Mouse (Mus musculus): ENCODE data around the gene Zmynd8. TPM values are rescaled to one million over a fixed set of nuclear protein-coding genes. Genes with fewer than 3 reads are reported as not detected.

The Zmynd8 gene
- polyA plus RNA-seq, 1 experiment from 2014 or later: 52.9 TPM

DNA sequence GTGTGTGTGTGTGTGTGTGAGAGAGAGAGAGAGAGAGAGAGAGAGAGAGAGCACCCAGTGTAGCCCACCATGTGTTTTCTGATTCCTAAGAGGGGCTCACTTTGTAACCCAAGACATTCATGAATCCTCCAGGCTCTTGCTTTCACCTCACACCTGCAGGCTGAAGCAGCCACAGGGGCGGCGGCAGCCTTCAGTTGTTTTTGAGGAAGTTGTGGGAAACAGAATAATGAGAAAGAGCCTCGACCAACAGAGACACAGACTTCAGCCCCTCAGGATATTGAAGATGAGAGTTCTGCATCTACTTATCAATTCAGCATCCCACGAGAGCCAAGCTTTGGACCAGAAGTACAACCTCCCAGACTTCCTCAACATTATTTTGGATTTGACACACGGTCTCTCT, 6.2 kb downstream of the Zmynd8 start:
- H3K27me3 ChIP-seq (ENCODE audit: control insufficient read depth, insufficient read depth, low read length): no peaks in the 10 kb centered on the region
- DNase-seq (ENCODE audit: low spot score): no peak
- no peaks in the 10 kb centered on the region for H3K9me3 ChIP-seq (ENCODE audit: control insufficient read depth, low read length)
- no peak overlapping the region for H3K4me3 ChIP-seq (ENCODE audit: low read depth, low read length)
- 80% methylated on average over 5 of the region's 5 CpGs for WGBS
- H3K4me1 ChIP-seq (replicated peaks; ENCODE audit: control insufficient read depth, insufficient read depth, low read length): peaks cover 12% of the 10 kb centered on the region
- H3K9ac ChIP-seq (ENCODE audit: low read depth, low read length): no peak overlapping the region
- H3K4me2 ChIP-seq (replicated peaks; ENCODE audit: low read depth, low read length): no peak overlapping the region
- no peak overlapping the region for H3K27ac ChIP-seq (ENCODE audit: low read depth, low read length)
- ATAC-seq (ENCODE audit: low FRiP score): no peak
- H3K36me3 ChIP-seq (ENCODE audit: control insufficient read depth, insufficient read depth, low read length): no peaks in the 10 kb centered on the region

DNA sequence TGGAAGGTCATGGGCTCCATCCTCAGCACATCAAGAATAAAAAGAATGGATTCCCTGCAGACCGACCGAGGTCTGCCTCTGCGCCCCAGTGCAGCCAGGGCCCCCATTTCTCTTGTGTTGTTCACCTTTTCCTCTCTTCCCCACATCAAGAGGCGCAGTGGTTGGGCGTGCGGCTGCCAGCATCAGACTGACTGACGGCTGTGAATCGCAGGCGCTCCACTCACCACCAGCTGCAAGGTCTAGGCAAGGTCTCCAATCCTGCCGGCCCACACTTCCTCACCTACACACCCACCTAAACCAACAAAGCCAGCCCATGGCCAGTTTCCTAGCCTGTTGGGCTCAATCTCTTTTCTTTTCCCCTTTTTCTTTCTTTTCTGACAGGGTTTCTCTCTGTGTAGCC, 8.4 kb downstream of the Zmynd8 start:
- no peaks in the 10 kb centered on the region for H3K9me3 ChIP-seq (ENCODE audit: control insufficient read depth, low read length)
- no peak overlapping the region for H3K9ac ChIP-seq (ENCODE audit: low read depth, low read length)
- no peaks in the 10 kb centered on the region for H3K36me3 ChIP-seq (ENCODE audit: control insufficient read depth, insufficient read depth, low read length)
- no peak overlapping the region for H3K27ac ChIP-seq (ENCODE audit: low read depth, low read length)
- WGBS: 76% methylated on average over 10 of the region's 10 CpGs
- H3K4me3 ChIP-seq (ENCODE audit: low read depth, low read length): no peak overlapping the region
- H3K4me1 ChIP-seq (replicated peaks; ENCODE audit: control insufficient read depth, insufficient read depth, low read length): peaks cover 33% of the 10 kb centered on the region
- no peak for DNase-seq (ENCODE audit: low spot score)
- ATAC-seq (ENCODE audit: low FRiP score): no peak
- H3K27me3 ChIP-seq (ENCODE audit: control insufficient read depth, insufficient read depth, low read length): no peaks in the 10 kb centered on the region
- H3K4me2 ChIP-seq (replicated peaks; ENCODE audit: low read depth, low read length): no peak overlapping the region

DNA sequence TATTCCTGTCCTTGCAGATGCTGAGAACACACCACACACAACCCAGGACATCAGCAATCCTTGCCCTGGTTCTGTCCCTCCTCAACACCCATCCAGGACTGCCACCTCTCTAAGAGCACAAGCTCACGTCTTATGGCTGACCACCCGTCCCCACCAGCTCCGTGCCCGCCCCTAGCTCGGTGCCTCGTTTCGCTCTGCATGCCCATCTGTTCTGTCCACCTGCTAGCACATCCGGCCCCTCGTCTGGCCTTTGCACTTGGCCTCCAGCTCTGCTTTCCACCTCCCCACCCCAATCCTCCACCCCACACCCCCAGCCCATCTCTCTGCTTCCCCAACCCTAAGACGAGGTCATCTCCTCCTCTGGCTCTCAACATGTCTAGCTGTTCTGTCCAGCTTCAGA, 8.9 kb downstream of the Zmynd8 start:
- H3K4me2 ChIP-seq (replicated peaks; ENCODE audit: low read depth, low read length): no peak overlapping the region
- 75% methylated on average over 10 of the region's 10 CpGs for WGBS
- H3K9ac ChIP-seq (ENCODE audit: low read depth, low read length): no peak overlapping the region
- H3K9me3 ChIP-seq (ENCODE audit: control insufficient read depth, low read length): no peaks in the 10 kb centered on the region
- peaks cover 38% of the 10 kb centered on the region for H3K4me1 ChIP-seq (replicated peaks; ENCODE audit: control insufficient read depth, insufficient read depth, low read length)
- DNase-seq (ENCODE audit: low spot score): no peak
- no peak overlapping the region for H3K27ac ChIP-seq (ENCODE audit: low read depth, low read length)
- ATAC-seq (ENCODE audit: low FRiP score): no peak
- no peaks in the 10 kb centered on the region for H3K27me3 ChIP-seq (ENCODE audit: control insufficient read depth, insufficient read depth, low read length)
- H3K4me3 ChIP-seq (ENCODE audit: low read depth, low read length): no peak overlapping the region
- no peaks in the 10 kb centered on the region for H3K36me3 ChIP-seq (ENCODE audit: control insufficient read depth, insufficient read depth, low read length)

DNA sequence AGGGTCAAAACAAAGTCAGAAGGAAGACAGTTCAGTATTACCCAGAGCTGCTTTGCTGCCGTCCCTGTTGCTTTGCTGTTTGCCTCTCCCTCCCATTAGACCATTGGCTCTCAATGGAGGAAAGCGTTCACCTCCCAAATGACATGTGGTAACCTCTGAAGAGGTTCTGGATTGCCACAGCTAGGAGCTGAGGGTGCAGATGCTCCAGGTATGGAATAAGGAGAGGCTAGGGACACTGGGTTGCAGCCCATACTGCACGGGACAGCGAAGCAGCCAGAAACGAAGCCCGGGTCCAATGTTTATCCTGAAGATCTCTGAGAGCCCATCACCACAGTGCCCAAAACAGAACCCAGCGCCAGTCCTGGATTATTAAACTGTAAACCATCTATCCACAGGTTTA, 9.6 kb downstream of the Zmynd8 start:
- Histone ChIP-seq H3K4me1 (replicated peaks; ENCODE audit: control insufficient read depth, insufficient read depth, low read length) (peaks cover 40% of the 10 kb centered on the region), H3K9me3 (ENCODE audit: control insufficient read depth, low read length) (no peaks in the 10 kb centered on the region), H3K9ac (ENCODE audit: low read depth, low read length) (no peak overlapping the region), H3K36me3 (ENCODE audit: control insufficient read depth, insufficient read depth, low read length) (no peaks in the 10 kb centered on the region), H3K27me3 (ENCODE audit: control insufficient read depth, insufficient read depth, low read length) (no peaks in the 10 kb centered on the region), H3K4me3 (ENCODE audit: low read depth, low read length) (no peak overlapping the region), H3K4me2 (replicated peaks; ENCODE audit: low read depth, low read length) (no peak overlapping the region), H3K27ac (ENCODE audit: low read depth, low read length) (peak overlapping the region; percentile 100)
- 72% methylated on average over 7 of the region's 7 CpGs for WGBS
- ATAC-seq (ENCODE audit: low FRiP score) (no peak), DNase-seq (ENCODE audit: low spot score) (no peak)

DNA sequence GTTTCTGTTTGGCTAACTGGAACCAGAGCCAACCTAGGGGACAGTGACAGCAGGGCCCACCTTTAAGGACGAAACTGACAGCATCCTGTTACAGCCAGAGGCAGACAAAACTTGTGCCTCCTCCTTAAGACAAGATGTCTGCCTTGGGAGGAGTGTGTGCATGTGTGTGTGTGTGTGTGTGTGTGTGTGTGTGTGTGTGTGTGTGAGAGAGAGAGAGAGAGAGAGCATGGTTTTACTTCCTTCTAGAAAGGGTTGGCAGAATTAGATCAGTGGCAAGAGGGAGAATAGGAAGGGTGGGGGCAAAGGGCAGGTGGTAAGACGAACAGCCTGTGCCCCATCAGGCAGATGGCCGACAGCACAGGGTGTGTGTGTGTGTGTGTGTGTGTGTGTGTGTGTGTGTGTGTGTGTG, 10.0 kb downstream of the Zmynd8 start:
- Histone ChIP-seq H3K4me1 (replicated peaks; ENCODE audit: control insufficient read depth, insufficient read depth, low read length) (peaks cover 44% of the 10 kb centered on the region), H3K27ac (ENCODE audit: low read depth, low read length) (peak overlapping the region; percentile 100), H3K27me3 (ENCODE audit: control insufficient read depth, insufficient read depth, low read length) (no peaks in the 10 kb centered on the region), H3K4me3 (ENCODE audit: low read depth, low read length) (no peak overlapping the region), H3K36me3 (ENCODE audit: control insufficient read depth, insufficient read depth, low read length) (no peaks in the 10 kb centered on the region), H3K9ac (ENCODE audit: low read depth, low read length) (peak overlapping the region; percentile 42; the same call in 1 of the 2 replicates), H3K4me2 (replicated peaks; ENCODE audit: low read depth, low read length) (no peak overlapping the region), H3K9me3 (ENCODE audit: control insufficient read depth, low read length) (no peaks in the 10 kb centered on the region)
- DNase-seq (ENCODE audit: low spot score): no peak
- 8% methylated on average over 3 of the region's 3 CpGs for WGBS
- ATAC-seq (ENCODE audit: low FRiP score): no peak

DNA sequence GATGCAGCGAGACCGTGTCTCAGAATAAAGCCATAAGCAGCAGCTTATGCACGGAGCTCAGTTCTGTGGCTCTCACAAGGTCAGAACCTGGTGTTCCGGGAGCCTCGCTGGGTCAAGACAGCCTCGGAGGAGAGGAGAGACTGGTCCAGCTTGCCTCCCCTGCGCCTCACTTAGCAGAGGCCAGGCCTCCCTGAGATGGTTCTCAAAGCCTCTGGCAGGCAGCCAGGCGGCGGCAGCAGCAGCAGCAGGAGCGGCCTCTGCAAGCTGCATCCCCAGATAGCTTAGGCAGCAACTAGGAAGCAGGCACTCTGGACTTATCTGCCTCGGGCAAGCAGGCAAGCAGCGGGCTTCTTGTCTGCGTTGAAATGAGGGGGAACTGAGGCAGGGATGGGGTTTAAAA, 10.4 kb downstream of the Zmynd8 start:
- Histone ChIP-seq H3K4me2 (replicated peaks; ENCODE audit: low read depth, low read length) (no peak overlapping the region), H3K36me3 (ENCODE audit: control insufficient read depth, insufficient read depth, low read length) (no peaks in the 10 kb centered on the region), H3K27me3 (ENCODE audit: control insufficient read depth, insufficient read depth, low read length) (no peaks in the 10 kb centered on the region), H3K9ac (ENCODE audit: low read depth, low read length) (peak overlapping the region; percentile 50), H3K27ac (ENCODE audit: low read depth, low read length) (peak overlapping the region; percentile 100), H3K4me3 (ENCODE audit: low read depth, low read length) (no peak overlapping the region), H3K9me3 (ENCODE audit: control insufficient read depth, low read length) (no peaks in the 10 kb centered on the region), H3K4me1 (replicated peaks; ENCODE audit: control insufficient read depth, insufficient read depth, low read length) (peaks cover 48% of the 10 kb centered on the region)
- DNase-seq (ENCODE audit: low spot score) (peak; percentile 81), ATAC-seq (ENCODE audit: low FRiP score) (peak; percentile 18; the same call in 1 of the 2 replicates)
- 16% methylated on average over 13 of the region's 13 CpGs for WGBS

- Histone ChIP-seq H3K4me2 (replicated peaks; ENCODE audit: low read depth, low read length) (peak overlapping the region; percentile 4), H3K9ac (ENCODE audit: low read depth, low read length) (peak overlapping the region; percentile 46), H3K9me3 (ENCODE audit: control insufficient read depth, low read length) (no peaks in the 10 kb centered on the region), H3K27ac (ENCODE audit: low read depth, low read length) (peak overlapping the region; percentile 100), H3K27me3 (ENCODE audit: control insufficient read depth, insufficient read depth, low read length) (no peaks in the 10 kb centered on the region), H3K36me3 (ENCODE audit: control insufficient read depth, insufficient read depth, low read length) (no peaks in the 10 kb centered on the region), H3K4me3 (ENCODE audit: low read depth, low read length) (no peak overlapping the region), H3K4me1 (replicated peaks; ENCODE audit: control insufficient read depth, insufficient read depth, low read length) (peaks cover 56% of the 10 kb centered on the region)
- DNase-seq (ENCODE audit: low spot score) (peak; percentile 71), ATAC-seq (ENCODE audit: low FRiP score) (no peak)
- 2% methylated on average over 25 of the region's 25 CpGs for WGBS
Observed at GRCm38 (mm10) chr2:165886857-165887628, 11.8 kb downstream of the Zmynd8 start.

- H3K9me3 ChIP-seq (ENCODE audit: control insufficient read depth, low read length): no peaks in the 10 kb centered on the region
- DNase-seq (ENCODE audit: low spot score) (peak; percentile 60), ATAC-seq (ENCODE audit: low FRiP score) (no peak)
- H3K4me2 ChIP-seq (replicated peaks; ENCODE audit: low read depth, low read length): no peak overlapping the region
- no peak overlapping the region for H3K4me3 ChIP-seq (ENCODE audit: low read depth, low read length)
- peaks cover 60% of the 10 kb centered on the region for H3K4me1 ChIP-seq (replicated peaks; ENCODE audit: control insufficient read depth, insufficient read depth, low read length)
- peak overlapping the region; percentile 100 for H3K27ac ChIP-seq (ENCODE audit: low read depth, low read length)
- H3K27me3 ChIP-seq (ENCODE audit: control insufficient read depth, insufficient read depth, low read length): no peaks in the 10 kb centered on the region
- peak overlapping the region; percentile 46 for H3K9ac ChIP-seq (ENCODE audit: low read depth, low read length)
- no peaks in the 10 kb centered on the region for H3K36me3 ChIP-seq (ENCODE audit: control insufficient read depth, insufficient read depth, low read length)
- WGBS: 3% methylated on average over 3 of the region's 3 CpGs
Observed at GRCm38 (mm10) chr2:165886482-165886856, 12.3 kb downstream of the Zmynd8 start.

DNA sequence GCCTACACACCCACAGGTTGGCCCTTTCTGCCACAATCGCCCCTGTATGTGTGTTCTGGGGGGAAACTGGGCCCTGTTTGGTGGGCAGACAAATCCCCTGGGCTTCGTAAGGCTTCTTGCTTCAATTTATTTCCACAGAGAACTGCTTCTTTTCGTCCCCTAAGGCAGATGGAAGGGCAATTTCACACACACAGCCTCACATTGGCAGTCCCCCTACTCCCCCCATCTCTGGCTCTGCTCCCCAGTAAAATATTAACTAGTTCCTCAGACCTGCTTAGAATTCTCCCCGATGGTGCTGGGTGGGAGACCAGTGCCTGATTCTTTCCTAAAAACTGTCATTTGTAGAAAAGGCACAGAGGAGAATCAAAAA, 12.9 kb downstream of the Zmynd8 start:
- Histone ChIP-seq H3K27me3 (ENCODE audit: control insufficient read depth, insufficient read depth, low read length) (no peaks in the 10 kb centered on the region), H3K9ac (ENCODE audit: low read depth, low read length) (peak overlapping the region; percentile 85; the same call in 1 of the 2 replicates), H3K4me2 (replicated peaks; ENCODE audit: low read depth, low read length) (no peak overlapping the region), H3K4me1 (replicated peaks; ENCODE audit: control insufficient read depth, insufficient read depth, low read length) (peaks cover 63% of the 10 kb centered on the region), H3K4me3 (ENCODE audit: low read depth, low read length) (no peak overlapping the region), H3K9me3 (ENCODE audit: control insufficient read depth, low read length) (no peaks in the 10 kb centered on the region), H3K36me3 (ENCODE audit: control insufficient read depth, insufficient read depth, low read length) (no peaks in the 10 kb centered on the region), H3K27ac (ENCODE audit: low read depth, low read length) (peak overlapping the region; percentile 100)
- no peak for ATAC-seq (ENCODE audit: low FRiP score)
- WGBS: 17% methylated on average over 4 of the region's 4 CpGs
- DNase-seq (ENCODE audit: low spot score): no peak
